Mouse (Mus musculus) limb, embryonic 12.5 days (tissue): ENCODE data around the gene Rgs9bp. TPM values are rescaled to one million over a fixed set of nuclear protein-coding genes. Genes with fewer than 3 reads are reported as not detected.

Experiments
- ATAC-seq: fragments of 200-750 bp; cut with Nextera tagmentation; 2 replicates; pipeline ENCODE4 v1.8.0; 2017; ENCODE audit warnings: low read depth, moderate TSS enrichment; ENCODE audit not compliant: insufficient number of reproducible peaks, insufficient read depth, low FRiP score, low TSS enrichment
- H3K27ac ChIP-seq: fragments of 300-500 bp; sonication (generic); 2 replicates; pipeline ENCODE4 v1.5.1; 2016; ENCODE audit warnings: mild to moderate bottlenecking, moderate library complexity
- H3K27me3 ChIP-seq: fragments of 300-500 bp; sonication (generic); 2 replicates; pipeline ENCODE4 v1.6.1; 2016; ENCODE audit warnings: mild to moderate bottlenecking, moderate library complexity
- H3K36me3 ChIP-seq: fragments of 300-500 bp; sonication (generic); 2 replicates; pipeline ENCODE4 v1.6.1; 2016; ENCODE audit warnings: mild to moderate bottlenecking, moderate library complexity
- H3K4me1 ChIP-seq: fragments of 300-500 bp; sonication (generic); replicated peaks from 2 replicates; pipeline ENCODE4 v1.6.1; 2016
- H3K4me2 ChIP-seq: fragments of 300-500 bp; sonication (generic); 2 replicates; pipeline ENCODE4 v1.6.1; 2016; ENCODE audit warnings: mild to moderate bottlenecking, moderate library complexity
- H3K4me3 ChIP-seq: fragments of 300-500 bp; sonication (generic); replicated peaks from 2 replicates; pipeline ENCODE4 v1.5.1; 2016; ENCODE audit warnings: mild to moderate bottlenecking
- H3K9ac ChIP-seq: fragments of 300-500 bp; sonication (generic); replicated peaks from 2 replicates; pipeline ENCODE4 v1.6.1; 2016; ENCODE audit warnings: mild to moderate bottlenecking, moderate library complexity
- H3K9me3 ChIP-seq: fragments of 300-500 bp; sonication (generic); 2 replicates; pipeline ENCODE4 v1.6.1; 2016; ENCODE audit warnings: mild to moderate bottlenecking, moderate library complexity
- WGBS: fragments of 180-500 bp; shearing (Covaris S2); methylation state at CpG from one replicate; pipeline ENCODE4 v1.1.7; 2016; 5-methylcytosine and 5-hydroxymethylcytosine counted together
- polyA plus RNA-seq: library from polyadenylated mRNA; unstranded; fragments of >200 nt; fragmentation: Nextera tagmentation; extraction: Ambion mirVana; gene quantifications from 2 replicates; pipeline ENCODE4 v1.2.1, GENCODE M21; 2016

Gene Rgs9bp
- polyA plus RNA-seq, result 0.19 and 0.28 TPM in 2 replicates

DNA sequence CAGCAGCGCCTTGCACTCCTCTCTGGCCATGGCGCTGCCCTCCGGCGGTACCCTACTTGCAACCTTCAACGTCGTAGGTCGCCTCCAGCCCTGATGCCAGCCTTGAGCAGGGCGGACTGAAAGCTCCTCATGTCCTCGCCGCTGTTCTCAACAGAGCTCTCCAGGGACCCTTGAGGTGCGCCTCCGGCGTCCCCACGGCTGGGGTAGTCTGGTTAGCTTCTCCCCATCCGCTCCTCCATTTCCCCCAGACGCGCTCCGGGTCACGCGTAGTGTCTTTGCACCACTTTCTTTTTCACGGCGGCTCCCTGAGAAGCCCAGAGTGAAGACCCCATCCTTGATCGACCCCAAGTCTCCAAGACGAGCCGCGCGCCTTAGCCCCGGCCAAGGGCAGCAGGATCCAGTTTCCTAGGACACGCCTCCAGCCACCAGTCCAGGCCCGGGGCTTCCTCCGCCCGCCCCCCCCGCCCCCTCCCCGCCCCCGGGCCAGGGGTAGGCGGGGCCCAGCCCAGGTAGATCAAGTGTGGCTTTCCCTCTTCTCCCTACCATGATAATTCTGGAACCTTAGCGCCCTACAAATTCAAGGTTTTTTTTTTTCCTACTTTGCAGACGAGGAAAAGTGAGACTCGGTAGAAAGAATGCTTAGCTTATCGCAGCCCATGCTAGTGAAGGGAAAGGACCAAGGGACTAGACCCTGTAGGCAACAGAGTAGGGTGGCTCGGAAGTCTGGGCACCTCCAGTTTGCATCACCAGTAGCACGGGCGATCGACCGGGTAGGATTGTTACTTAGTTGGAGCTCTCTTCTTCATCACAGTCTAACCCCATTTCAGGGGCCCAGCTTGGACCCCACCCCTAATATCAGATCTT is at the start of gene Rgs9bp:
TSS of gene Rgs9bp (minus strand) at position 392 of the 864 bp plus-strand sequence.
- peak within 1 kb of the TSS; percentile 87 for H3K4me3 ChIP-seq
- H3K27me3 ChIP-seq, result peaks cover 31% of the 10 kb centered on the region
- peak within 1 kb of the TSS; percentile 80 for H3K27ac ChIP-seq
- H3K4me2 ChIP-seq, result peak within 1 kb of the TSS; percentile 99
- no peaks in the 10 kb centered on the region for H3K36me3 ChIP-seq
- WGBS, result under 1% methylated on average over 45 of the region's 45 CpGs
- ATAC-seq, result peak; percentile 66
- H3K9me3 ChIP-seq, result 0 out of 2 replicates have a peak, but pooled peaks cover 3% of the 10 kb centered on the region
- H3K4me1 ChIP-seq, result peaks cover 26% of the 10 kb centered on the region
- peak within 1 kb of the TSS; percentile 83 for H3K9ac ChIP-seq

GRCm38 (mm10) chr7:35628496-35628895 is 43.1 kb upstream of the Rgs9bp start:
- Histone ChIP-seq H3K27ac (no peak overlapping the region), H3K4me2 (no peak overlapping the region), H3K9ac (no peak overlapping the region), H3K4me1 (no peaks in the 10 kb centered on the region), H3K36me3 (peaks cover 84% of the 10 kb centered on the region), H3K4me3 (no peak overlapping the region), H3K27me3 (no peaks in the 10 kb centered on the region), H3K9me3 (0 out of 2 replicates have a peak, but pooled peaks cover 6% of the 10 kb centered on the region)
- no peak for ATAC-seq
- WGBS, result 70% methylated on average over 5 of the region's 5 CpGs

DNA sequence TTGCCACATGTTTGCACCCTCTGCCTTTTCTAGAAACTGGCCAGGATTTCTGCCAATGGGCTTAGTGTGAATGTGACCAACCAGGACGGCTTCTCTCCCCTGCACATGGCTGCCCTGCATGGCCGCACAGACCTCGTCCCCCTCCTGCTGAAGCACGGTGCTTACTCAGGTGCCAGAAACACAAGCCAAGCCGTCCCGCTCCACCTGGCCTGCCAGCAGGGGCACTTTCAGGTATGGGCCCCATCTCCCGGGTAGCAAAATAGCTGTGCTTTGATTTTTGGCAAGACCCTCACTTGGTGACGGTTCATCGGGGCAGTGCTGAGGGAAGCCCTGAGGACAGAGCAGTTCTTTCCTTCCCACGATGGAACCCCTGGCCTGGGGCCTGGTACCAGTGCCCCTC is 42.0 kb upstream of the Rgs9bp start:
- H3K9ac ChIP-seq, result no peak overlapping the region
- no peak overlapping the region for H3K4me2 ChIP-seq
- no peak overlapping the region for H3K4me3 ChIP-seq
- H3K36me3 ChIP-seq, result peaks cover 86% of the 10 kb centered on the region
- H3K27me3 ChIP-seq, result no peaks in the 10 kb centered on the region
- no peaks in the 10 kb centered on the region for H3K4me1 ChIP-seq
- ATAC-seq, result no peak
- 92% methylated on average over 10 of the region's 10 CpGs for WGBS
- H3K27ac ChIP-seq, result no peak overlapping the region
- 0 out of 2 replicates have a peak, but pooled peaks cover 6% of the 10 kb centered on the region for H3K9me3 ChIP-seq

DNA sequence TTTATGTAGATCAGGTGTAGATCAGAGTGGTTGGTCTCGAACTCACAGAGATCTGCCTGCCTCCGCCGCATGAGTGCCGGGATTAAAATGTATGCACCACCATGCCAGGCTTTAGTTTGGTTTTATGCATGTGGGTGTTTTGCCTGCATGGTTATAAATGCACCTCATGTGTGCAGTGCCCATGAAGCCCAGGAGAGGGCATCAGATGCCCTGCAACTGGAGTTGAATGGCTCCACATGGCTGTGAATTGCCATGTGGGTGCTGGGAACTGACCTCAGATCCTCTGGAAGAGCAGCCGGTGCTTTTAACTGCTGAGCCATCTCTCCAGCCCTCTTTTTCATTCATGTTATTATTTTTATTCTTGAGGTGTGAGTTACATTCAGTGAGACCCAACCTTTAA is 40.7 kb upstream of the Rgs9bp start:
- WGBS, result 92% methylated on average over 5 of the region's 5 CpGs
- Histone ChIP-seq H3K27me3 (no peaks in the 10 kb centered on the region), H3K4me3 (no peak overlapping the region), H3K36me3 (peaks cover 88% of the 10 kb centered on the region), H3K4me2 (no peak overlapping the region), H3K9ac (no peak overlapping the region), H3K27ac (no peak overlapping the region), H3K4me1 (no peaks in the 10 kb centered on the region), H3K9me3 (0 out of 2 replicates have a peak, but pooled peaks cover 6% of the 10 kb centered on the region)
- ATAC-seq, result no peak

DNA sequence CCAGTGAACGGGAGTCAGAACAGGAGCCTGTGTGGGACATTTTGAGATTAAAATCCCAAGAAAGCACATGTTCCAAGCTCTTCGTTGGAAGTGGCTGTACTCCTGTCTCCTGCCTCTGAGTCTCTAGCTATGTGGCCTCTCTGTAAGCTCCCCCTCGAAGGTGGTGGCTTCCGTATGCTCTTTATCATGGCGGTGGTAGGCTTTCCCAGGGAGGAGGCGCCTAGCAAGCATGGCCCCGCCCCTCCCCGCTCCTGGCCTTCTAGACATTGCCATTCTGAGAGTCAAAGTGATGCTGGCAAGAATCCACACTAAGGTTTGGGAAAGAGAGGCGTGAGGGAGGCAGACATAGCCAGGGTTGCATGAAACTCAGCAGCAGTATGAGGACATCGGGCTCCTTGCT is 37.2 kb upstream of the Rgs9bp start:
- Histone ChIP-seq H3K4me1 (no peaks in the 10 kb centered on the region), H3K27ac (no peak overlapping the region), H3K4me3 (no peak overlapping the region), H3K36me3 (peaks cover 91% of the 10 kb centered on the region), H3K4me2 (no peak overlapping the region), H3K9ac (no peak overlapping the region), H3K9me3 (0 out of 2 replicates have a peak, but pooled peaks cover 6% of the 10 kb centered on the region), H3K27me3 (no peaks in the 10 kb centered on the region)
- no peak for ATAC-seq
- 90% methylated on average over 10 of the region's 10 CpGs for WGBS

DNA sequence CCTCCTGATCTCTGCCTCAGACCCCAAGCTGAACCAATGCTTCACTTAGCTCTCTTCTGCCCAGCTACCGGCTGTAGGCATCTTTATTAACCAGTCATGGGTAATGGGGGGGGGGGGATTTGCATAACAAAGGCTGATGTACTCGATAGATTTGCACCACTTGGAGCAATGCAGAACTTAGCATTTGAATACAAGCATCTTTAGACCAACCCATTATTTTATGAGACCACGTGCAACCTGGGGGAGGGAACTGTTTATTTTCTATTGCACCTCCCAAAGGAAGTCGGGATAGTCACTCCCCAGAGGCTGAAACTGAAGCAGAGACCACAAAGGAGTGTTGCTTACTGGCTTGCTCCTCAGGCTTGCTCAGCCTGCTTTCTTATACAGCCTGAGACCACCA is 32.1 kb upstream of the Rgs9bp start:
- H3K4me3 ChIP-seq, result no peak overlapping the region
- no peaks in the 10 kb centered on the region for H3K27me3 ChIP-seq
- no peaks in the 10 kb centered on the region for H3K9me3 ChIP-seq
- H3K36me3 ChIP-seq, result peaks cover 95% of the 10 kb centered on the region
- no peak overlapping the region for H3K9ac ChIP-seq
- no peaks in the 10 kb centered on the region for H3K4me1 ChIP-seq
- no peak overlapping the region for H3K27ac ChIP-seq
- no peak overlapping the region for H3K4me2 ChIP-seq
- ATAC-seq, result no peak
- WGBS, result 81% methylated on average over 4 of the region's 4 CpGs

DNA sequence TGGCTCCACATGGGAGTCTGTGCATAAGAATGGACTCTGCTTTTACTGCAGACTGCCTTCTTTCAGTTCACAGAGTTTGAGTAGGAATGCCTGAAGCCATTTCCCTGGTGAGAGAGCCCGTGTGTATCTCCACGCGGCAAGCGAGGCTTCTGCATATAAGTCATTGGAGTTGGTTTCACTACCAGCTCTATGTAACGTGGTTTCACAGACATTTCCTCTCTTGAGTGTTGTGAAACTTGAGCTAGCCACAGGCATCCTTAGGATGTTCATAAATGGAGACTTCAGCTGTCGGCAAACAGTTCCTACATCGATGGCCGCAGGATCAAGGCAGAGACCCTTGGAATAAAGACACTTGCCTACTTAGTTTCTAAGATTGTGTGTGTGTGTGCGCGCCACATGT is 23.9 kb upstream of the Rgs9bp start:
- Histone ChIP-seq H3K36me3 (peaks cover 78% of the 10 kb centered on the region), H3K4me3 (no peak overlapping the region), H3K27me3 (no peaks in the 10 kb centered on the region), H3K9me3 (no peaks in the 10 kb centered on the region), H3K27ac (no peak overlapping the region), H3K4me2 (no peak overlapping the region), H3K9ac (no peak overlapping the region), H3K4me1 (no peaks in the 10 kb centered on the region)
- WGBS, result 89% methylated on average over 10 of the region's 10 CpGs
- no peak for ATAC-seq

GRCm38 (mm10) chr7:35606816-35607215 is 21.4 kb upstream of the Rgs9bp start:
- no peaks in the 10 kb centered on the region for H3K9me3 ChIP-seq
- 92% methylated on average over 10 of the region's 10 CpGs for WGBS
- no peaks in the 10 kb centered on the region for H3K27me3 ChIP-seq
- H3K9ac ChIP-seq, result no peak overlapping the region
- no peak overlapping the region for H3K4me3 ChIP-seq
- H3K36me3 ChIP-seq, result peaks cover 78% of the 10 kb centered on the region
- no peak for ATAC-seq
- no peak overlapping the region for H3K27ac ChIP-seq
- H3K4me1 ChIP-seq, result no peaks in the 10 kb centered on the region
- no peak overlapping the region for H3K4me2 ChIP-seq

GRCm38 (mm10) chr7:35602766-35603165 is 17.4 kb upstream of the Rgs9bp start:
- no peak overlapping the region for H3K27ac ChIP-seq
- ATAC-seq, result no peak
- no peaks in the 10 kb centered on the region for H3K27me3 ChIP-seq
- no peak overlapping the region for H3K9ac ChIP-seq
- no peaks in the 10 kb centered on the region for H3K4me1 ChIP-seq
- WGBS, result 94% methylated on average over 5 of the region's 5 CpGs
- no peak overlapping the region for H3K4me3 ChIP-seq
- H3K36me3 ChIP-seq, result peaks cover 55% of the 10 kb centered on the region
- H3K4me2 ChIP-seq, result no peak overlapping the region
- H3K9me3 ChIP-seq, result no peaks in the 10 kb centered on the region

DNA sequence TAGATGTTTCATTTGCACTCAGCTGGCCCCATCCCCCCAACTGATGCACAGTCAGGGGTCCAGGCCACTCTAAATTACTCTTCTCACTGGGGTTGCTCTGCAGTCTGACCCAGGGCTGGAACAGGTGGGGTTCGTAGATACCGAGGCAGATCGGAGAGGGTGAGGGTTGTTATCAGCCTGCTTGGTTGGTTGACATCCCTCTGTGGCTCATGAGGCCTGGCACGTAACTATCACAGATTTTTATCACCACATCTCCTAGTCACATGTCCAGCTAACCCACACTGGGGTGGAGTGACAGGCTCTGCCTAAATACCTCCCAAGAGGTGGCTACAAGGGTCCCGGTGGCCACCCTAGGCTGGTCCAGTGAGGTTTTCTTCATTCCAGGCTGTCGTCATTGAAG is 15.7 kb upstream of the Rgs9bp start:
- ATAC-seq, result no peak
- H3K9ac ChIP-seq, result no peak overlapping the region
- peaks cover 53% of the 10 kb centered on the region for H3K36me3 ChIP-seq
- H3K4me2 ChIP-seq, result no peak overlapping the region
- H3K27ac ChIP-seq, result no peak overlapping the region
- H3K27me3 ChIP-seq, result no peaks in the 10 kb centered on the region
- WGBS, result 91% methylated on average over 6 of the region's 6 CpGs
- no peak overlapping the region for H3K4me3 ChIP-seq
- H3K9me3 ChIP-seq, result no peaks in the 10 kb centered on the region
- H3K4me1 ChIP-seq, result no peaks in the 10 kb centered on the region

DNA sequence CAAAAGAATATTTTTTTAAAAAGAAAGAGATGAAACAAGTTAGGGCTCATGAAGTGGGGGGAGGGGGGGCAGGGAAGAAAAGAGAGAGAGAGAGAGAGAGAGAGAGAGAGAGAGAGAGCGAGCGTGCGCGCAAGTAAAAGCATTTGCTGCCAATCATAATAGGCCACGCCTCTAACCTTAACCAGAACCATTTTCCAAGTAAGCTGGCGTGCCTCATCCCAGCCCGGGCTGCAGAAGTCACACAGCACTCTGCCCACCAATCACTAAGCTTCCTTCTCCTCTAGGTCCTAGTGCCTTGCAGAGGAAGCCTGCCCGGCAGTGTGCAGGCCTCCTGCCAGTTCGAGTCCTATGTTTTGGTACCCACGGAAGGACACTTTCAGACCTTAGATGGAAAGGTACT is 14.6 kb upstream of the Rgs9bp start:
- Histone ChIP-seq H3K4me2 (no peak overlapping the region), H3K4me3 (no peak overlapping the region), H3K4me1 (no peaks in the 10 kb centered on the region), H3K9ac (no peak overlapping the region), H3K9me3 (no peaks in the 10 kb centered on the region), H3K36me3 (peaks cover 63% of the 10 kb centered on the region), H3K27me3 (no peaks in the 10 kb centered on the region), H3K27ac (no peak overlapping the region)
- ATAC-seq, result no peak
- 84% methylated on average over 10 of the region's 10 CpGs for WGBS
